Mouse (Mus musculus): ENCODE results near the gene Sos2. TPM values are rescaled to one million over a fixed set of nuclear protein-coding genes. Genes with fewer than 3 reads are reported as not detected.

The Sos2 gene
- polyA plus RNA-seq, 1 experiment from 2014 or later = 15.6 TPM

- peak overlapping the region; percentile 91 for H3K27ac ChIP-seq
- peak overlapping the region; percentile 71 for H3K4me2 ChIP-seq (replicated peaks)
- WGBS = 35% methylated on average over 5 of the region's 5 CpGs
- ATAC-seq (ENCODE audit: low FRiP score) (no peak), DNase-seq (ENCODE audit: low spot score) (no peak)
- peak overlapping the region; percentile 93 for H3K4me3 ChIP-seq (replicated peaks; ENCODE audit: low read length)
- H3K9me3 ChIP-seq (ENCODE audit: control insufficient read depth, low read length) = no peaks in the 10 kb centered on the region
- peaks cover 64% of the 10 kb centered on the region for H3K36me3 ChIP-seq (replicated peaks; ENCODE audit: control insufficient read depth, insufficient read depth)
- H3K27me3 ChIP-seq (ENCODE audit: control insufficient read depth, insufficient read depth, low read length) = no peaks in the 10 kb centered on the region
- peaks cover 22% of the 10 kb centered on the region for H3K4me1 ChIP-seq (replicated peaks; ENCODE audit: control insufficient read depth, insufficient read depth, low read length)
- peak overlapping the region; percentile 95 for H3K9ac ChIP-seq
Observed at GRCm38 (mm10) chr12:69583270-69583629, 98.4 kb downstream of the Sos2 start.

GRCm38 (mm10) chr12:69582613-69583269, 98.9 kb downstream of the Sos2 start, which contains the start of gene Vcpkmt:
Vcpkmt (minus strand) TSS chr12:69583028.
- peak within 1 kb of the TSS; percentile 71 for H3K4me2 ChIP-seq (replicated peaks)
- H3K9ac ChIP-seq = peak within 1 kb of the TSS; percentile 95
- ATAC-seq (ENCODE audit: low FRiP score) = peak; percentile 97
- peak within 1 kb of the TSS; percentile 91 for H3K27ac ChIP-seq
- H3K9me3 ChIP-seq (ENCODE audit: control insufficient read depth, low read length) = no peaks in the 10 kb centered on the region
- peaks cover 22% of the 10 kb centered on the region for H3K4me1 ChIP-seq (replicated peaks; ENCODE audit: control insufficient read depth, insufficient read depth, low read length)
- DNase-seq (ENCODE audit: low spot score) = peak; percentile 91
- H3K27me3 ChIP-seq (ENCODE audit: control insufficient read depth, insufficient read depth, low read length) = no peaks in the 10 kb centered on the region
- peaks cover 64% of the 10 kb centered on the region for H3K36me3 ChIP-seq (replicated peaks; ENCODE audit: control insufficient read depth, insufficient read depth)
- H3K4me3 ChIP-seq (replicated peaks; ENCODE audit: low read length) = peak within 1 kb of the TSS; percentile 93
- under 1% methylated on average over 56 of the region's 56 CpGs for WGBS

DNA sequence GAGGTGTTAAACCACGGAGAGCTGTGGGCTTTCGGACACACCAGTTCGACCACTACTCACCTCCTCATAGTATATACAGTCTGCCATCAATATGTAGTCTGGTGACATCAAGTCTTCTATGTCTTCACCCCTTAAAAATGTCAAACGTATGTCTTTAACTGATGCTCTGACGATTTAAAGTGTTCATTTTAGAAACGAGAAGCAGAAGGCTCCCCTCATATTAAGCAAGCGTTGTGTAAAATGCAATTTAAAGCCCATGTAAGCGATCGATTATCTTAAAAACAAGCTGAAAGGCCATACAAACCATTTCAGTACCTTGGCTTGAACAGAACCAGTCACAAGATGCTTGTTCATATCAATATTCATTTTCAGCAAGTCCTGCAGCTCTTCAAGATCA, 99.4 kb downstream of the Sos2 start:
- WGBS = 35% methylated on average over 9 of the region's 9 CpGs
- H3K9me3 ChIP-seq (ENCODE audit: control insufficient read depth, low read length) = no peaks in the 10 kb centered on the region
- ATAC-seq (ENCODE audit: low FRiP score) (no peak; the same call in 1 of the 2 replicates), DNase-seq (ENCODE audit: low spot score) (peak; percentile 28)
- H3K4me1 ChIP-seq (replicated peaks; ENCODE audit: control insufficient read depth, insufficient read depth, low read length) = peaks cover 22% of the 10 kb centered on the region
- H3K9ac ChIP-seq = peak overlapping the region; percentile 95
- peak overlapping the region; percentile 71 for H3K4me2 ChIP-seq (replicated peaks)
- peaks cover 65% of the 10 kb centered on the region for H3K36me3 ChIP-seq (replicated peaks; ENCODE audit: control insufficient read depth, insufficient read depth)
- peak overlapping the region; percentile 91 for H3K27ac ChIP-seq
- H3K27me3 ChIP-seq (ENCODE audit: control insufficient read depth, insufficient read depth, low read length) = no peaks in the 10 kb centered on the region
- H3K4me3 ChIP-seq (replicated peaks; ENCODE audit: low read length) = peak overlapping the region; percentile 93

DNA sequence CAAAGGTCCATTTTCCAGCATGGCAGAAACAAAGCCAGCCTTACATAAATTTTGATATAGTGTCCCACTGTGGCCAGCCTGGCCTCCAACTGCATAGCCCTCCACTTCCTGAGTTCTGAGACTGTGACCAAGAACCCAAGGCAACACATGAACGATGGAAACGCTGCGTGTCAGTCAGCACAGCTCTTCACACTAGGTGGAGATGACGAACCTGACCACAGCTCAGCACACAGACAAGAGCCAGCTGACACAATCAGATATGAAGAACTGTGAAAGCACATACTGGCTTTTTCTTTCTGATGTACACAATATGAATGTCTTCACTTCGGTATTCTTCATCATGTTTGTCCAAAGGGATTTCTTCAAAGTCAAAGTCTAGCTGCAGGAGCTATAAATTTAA, 102.0 kb downstream of the Sos2 start:
- DNase-seq (ENCODE audit: low spot score) (no peak), ATAC-seq (ENCODE audit: low FRiP score) (no peak)
- Histone ChIP-seq H3K4me2 (replicated peaks) (no peak overlapping the region), H3K27me3 (ENCODE audit: control insufficient read depth, insufficient read depth, low read length) (no peaks in the 10 kb centered on the region), H3K4me1 (replicated peaks; ENCODE audit: control insufficient read depth, insufficient read depth, low read length) (peaks cover 22% of the 10 kb centered on the region), H3K9me3 (ENCODE audit: control insufficient read depth, low read length) (no peaks in the 10 kb centered on the region), H3K36me3 (replicated peaks; ENCODE audit: control insufficient read depth, insufficient read depth) (peaks cover 56% of the 10 kb centered on the region), H3K4me3 (replicated peaks; ENCODE audit: low read length) (no peak overlapping the region), H3K27ac (no peak overlapping the region), H3K9ac (no peak overlapping the region)
- WGBS = 94% methylated on average over 5 of the region's 5 CpGs

- Histone ChIP-seq H3K27ac (no peak overlapping the region), H3K36me3 (replicated peaks; ENCODE audit: control insufficient read depth, insufficient read depth) (peaks cover 52% of the 10 kb centered on the region), H3K4me1 (replicated peaks; ENCODE audit: control insufficient read depth, insufficient read depth, low read length) (peaks cover 6% of the 10 kb centered on the region; the same call in 1 of the 2 replicates), H3K4me3 (replicated peaks; ENCODE audit: low read length) (no peak overlapping the region), H3K27me3 (ENCODE audit: control insufficient read depth, insufficient read depth, low read length) (no peaks in the 10 kb centered on the region), H3K9ac (no peak overlapping the region), H3K4me2 (replicated peaks) (no peak overlapping the region), H3K9me3 (ENCODE audit: control insufficient read depth, low read length) (no peaks in the 10 kb centered on the region)
- ATAC-seq (ENCODE audit: low FRiP score) (no peak), DNase-seq (ENCODE audit: low spot score) (no peak)
- 83% methylated on average over 9 of the region's 9 CpGs for WGBS
Observed at GRCm38 (mm10) chr12:69576120-69576627, 105.5 kb downstream of the Sos2 start.

- 32% methylated on average over 17 of the region's 17 CpGs for WGBS
- Histone ChIP-seq H3K27ac (no peak overlapping the region), H3K9me3 (ENCODE audit: control insufficient read depth, low read length) (no peaks in the 10 kb centered on the region), H3K4me2 (replicated peaks) (peak overlapping the region; percentile 33), H3K9ac (no peak overlapping the region), H3K36me3 (replicated peaks; ENCODE audit: control insufficient read depth, insufficient read depth) (peaks cover 35% of the 10 kb centered on the region), H3K4me3 (replicated peaks; ENCODE audit: low read length) (no peak overlapping the region), H3K4me1 (replicated peaks; ENCODE audit: control insufficient read depth, insufficient read depth, low read length) (no peaks in the 10 kb centered on the region), H3K27me3 (ENCODE audit: control insufficient read depth, insufficient read depth, low read length) (no peaks in the 10 kb centered on the region)
- DNase-seq (ENCODE audit: low spot score) (peak; percentile 93), ATAC-seq (ENCODE audit: low FRiP score) (0 out of 2 replicates have a peak, but pooled peaks have one; percentile 58)
Observed at GRCm38 (mm10) chr12:69573916-69574881, 107.5 kb downstream of the Sos2 start.

GRCm38 (mm10) chr12:69573271-69573670, 108.4 kb downstream of the Sos2 start:
- no peak for ATAC-seq (ENCODE audit: low FRiP score)
- H3K4me2 ChIP-seq (replicated peaks) = no peak overlapping the region
- no peaks in the 10 kb centered on the region for H3K4me1 ChIP-seq (replicated peaks; ENCODE audit: control insufficient read depth, insufficient read depth, low read length)
- peaks cover 26% of the 10 kb centered on the region for H3K36me3 ChIP-seq (replicated peaks; ENCODE audit: control insufficient read depth, insufficient read depth)
- no peak overlapping the region for H3K4me3 ChIP-seq (replicated peaks; ENCODE audit: low read length)
- H3K9me3 ChIP-seq (ENCODE audit: control insufficient read depth, low read length) = no peaks in the 10 kb centered on the region
- 94% methylated on average over 8 of the region's 8 CpGs for WGBS
- no peak overlapping the region for H3K9ac ChIP-seq
- H3K27me3 ChIP-seq (ENCODE audit: control insufficient read depth, insufficient read depth, low read length) = no peaks in the 10 kb centered on the region
- H3K27ac ChIP-seq = no peak overlapping the region
- DNase-seq (ENCODE audit: low spot score) = no peak

DNA sequence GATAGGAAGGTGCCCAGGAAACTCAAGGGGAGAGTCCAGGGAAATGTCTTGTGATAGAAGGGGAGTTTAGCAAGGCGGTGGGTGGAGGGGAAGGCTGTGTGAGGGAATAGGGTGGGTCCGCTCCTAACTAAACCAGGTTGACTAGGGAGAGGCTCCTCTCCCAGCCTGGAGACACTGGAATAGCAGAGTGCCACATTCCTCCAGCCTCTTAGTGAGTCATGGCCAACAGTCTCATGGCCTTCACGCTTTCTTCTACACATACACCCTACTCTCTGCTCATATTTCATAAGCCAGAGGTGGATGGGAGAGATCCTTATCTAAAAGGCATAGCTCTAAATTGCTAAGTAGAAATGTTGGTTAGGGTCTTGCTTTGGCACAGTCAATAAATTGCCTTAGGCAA, 111.7 kb downstream of the Sos2 start:
- DNase-seq (ENCODE audit: low spot score) (no peak), ATAC-seq (ENCODE audit: low FRiP score) (no peak)
- no peak overlapping the region for H3K27ac ChIP-seq
- H3K36me3 ChIP-seq (replicated peaks; ENCODE audit: control insufficient read depth, insufficient read depth) = no peaks in the 10 kb centered on the region
- no peak overlapping the region for H3K4me2 ChIP-seq (replicated peaks)
- H3K4me3 ChIP-seq (replicated peaks; ENCODE audit: low read length) = no peak overlapping the region
- no peaks in the 10 kb centered on the region for H3K9me3 ChIP-seq (ENCODE audit: control insufficient read depth, low read length)
- 97% methylated on average over 3 of the region's 3 CpGs for WGBS
- H3K4me1 ChIP-seq (replicated peaks; ENCODE audit: control insufficient read depth, insufficient read depth, low read length) = no peaks in the 10 kb centered on the region
- H3K27me3 ChIP-seq (ENCODE audit: control insufficient read depth, insufficient read depth, low read length) = no peaks in the 10 kb centered on the region
- no peak overlapping the region for H3K9ac ChIP-seq

DNA sequence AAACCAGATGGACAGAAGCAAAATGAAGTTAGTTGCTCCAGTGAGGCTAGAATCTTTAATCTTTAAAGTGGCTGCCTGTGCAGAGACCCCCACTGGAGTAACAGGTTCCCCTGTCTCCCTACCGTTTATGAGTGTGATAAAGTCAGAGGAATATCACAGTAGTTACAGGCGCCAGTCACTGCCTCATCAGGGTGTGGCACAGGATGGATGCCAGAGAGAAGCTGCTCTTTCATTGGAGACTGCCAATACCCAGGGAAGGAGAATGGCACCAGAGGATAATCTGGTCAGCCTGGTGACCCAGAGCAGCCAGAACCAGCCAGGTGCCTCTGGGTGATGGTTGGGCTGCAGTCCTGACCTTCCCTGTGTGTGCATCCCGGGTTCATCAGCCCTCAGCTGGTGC, 113.4 kb downstream of the Sos2 start:
- Histone ChIP-seq H3K4me3 (replicated peaks; ENCODE audit: low read length) (no peak overlapping the region), H3K27me3 (ENCODE audit: control insufficient read depth, insufficient read depth, low read length) (no peaks in the 10 kb centered on the region), H3K9ac (no peak overlapping the region), H3K36me3 (replicated peaks; ENCODE audit: control insufficient read depth, insufficient read depth) (no peaks in the 10 kb centered on the region), H3K27ac (no peak overlapping the region), H3K4me2 (replicated peaks) (no peak overlapping the region), H3K9me3 (ENCODE audit: control insufficient read depth, low read length) (no peaks in the 10 kb centered on the region), H3K4me1 (replicated peaks; ENCODE audit: control insufficient read depth, insufficient read depth, low read length) (no peaks in the 10 kb centered on the region)
- no peak for DNase-seq (ENCODE audit: low spot score)
- WGBS = 87% methylated on average over 3 of the region's 3 CpGs
- ATAC-seq (ENCODE audit: low FRiP score) = no peak
